Mouse (Mus musculus) lung, postnatal 10 days (tissue): ENCODE data around the gene Grin2c.

Experiments
- DNase-seq: peaks from one replicate; pipeline ENCODE4 v3.0.0; 2021

Grin2c gene

GRCm38 (mm10) chr11:115262954-115263353 is 4.1 kb downstream of the Grin2c start:
- no peak for DNase-seq

- peak; percentile 69 for DNase-seq
These were observed 7.9 kb downstream of the Grin2c start for GRCm38 (mm10) chr11:115259134-115259533.

- no peak for DNase-seq
These were observed 9.1 kb downstream of the Grin2c start for GRCm38 (mm10) chr11:115257775-115258510.

GRCm38 (mm10) chr11:115251258-115251657 is 15.8 kb downstream of the Grin2c start:
- no peak for DNase-seq

- no peak for DNase-seq
These were observed 16.5 kb downstream of the Grin2c start for GRCm38 (mm10) chr11:115250405-115251090.

- no peak for DNase-seq
These were observed 17.2 kb downstream of the Grin2c start for GRCm38 (mm10) chr11:115249721-115250404.

GRCm38 (mm10) chr11:115247945-115248344 is 19.1 kb downstream of the Grin2c start:
- DNase-seq: no peak

- no peak for DNase-seq
These were observed 19.8 kb downstream of the Grin2c start for GRCm38 (mm10) chr11:115247240-115247639.

- no peak for DNase-seq
These were observed 20.7 kb downstream of the Grin2c start for GRCm38 (mm10) chr11:115246386-115246785.

GRCm38 (mm10) chr11:115244840-115245239 is 22.2 kb downstream of the Grin2c start:
- peak; percentile 68 for DNase-seq

- no peak for DNase-seq
These were observed 23.3 kb downstream of the Grin2c start for GRCm38 (mm10) chr11:115243783-115244182.

GRCm38 (mm10) chr11:115242746-115243145 is 24.3 kb downstream of the Grin2c start:
- DNase-seq: no peak

GRCm38 (mm10) chr11:115241402-115241801 is 25.6 kb downstream of the Grin2c start:
- no peak for DNase-seq

GRCm38 (mm10) chr11:115236570-115236969 is 30.5 kb downstream of the Grin2c start:
- DNase-seq: no peak

- peak; percentile 43 for DNase-seq
These were observed 32.6 kb downstream of the Grin2c start for GRCm38 (mm10) chr11:115234320-115235044.

- peak; percentile 59 for DNase-seq
These were observed 33.3 kb downstream of the Grin2c start for GRCm38 (mm10) chr11:115233526-115234290.

GRCm38 (mm10) chr11:115232889-115233288 is 34.2 kb downstream of the Grin2c start:
- DNase-seq: no peak

- no peak for DNase-seq
These were observed 35.1 kb downstream of the Grin2c start for GRCm38 (mm10) chr11:115231924-115232323.

GRCm38 (mm10) chr11:115231168-115231915 is 35.7 kb downstream of the Grin2c start:
- no peak for DNase-seq

GRCm38 (mm10) chr11:115229021-115229930 is 37.8 kb downstream of the Grin2c start:
- DNase-seq: no peak
